Mouse (Mus musculus) CH12.LX (cell line): ENCODE measurements around the gene Mfsd4a. TPM values are rescaled to one million over a fixed set of nuclear protein-coding genes. Genes with fewer than 3 reads are reported as not detected.
A peak's percentile ranks its signal among the peaks of the same experiment; 100 is the strongest.

Source experiments
- DNase-seq: peaks from one replicate; pipeline ENCODE4 v3.0.0-alpha.2; 2013; ENCODE audit errors: extremely low read depth
- H3K27ac ChIP-seq: 2 replicates; pipeline ENCODE4 v1.5.1; 2012; ENCODE audit warnings: low read depth, mild to moderate bottlenecking, control low read depth, moderate library complexity; ENCODE audit not compliant: insufficient read depth
- H3K27me3 ChIP-seq: replicated peaks from 2 replicates; pipeline ENCODE3; 2012; ENCODE audit warnings: inconsistent platforms
- H3K36me3 ChIP-seq, 2 experiments: replicated peaks in 1 of 2; 2 replicates each; pipeline versions ENCODE3 to v1.6.1; 2012; ENCODE audit warnings: inconsistent platforms in 1 of 2, low read length in 1 of 2, mild to moderate bottlenecking in 1 of 2, mixed read lengths in 1 of 2, moderate library complexity in 1 of 2; ENCODE audit not compliant: control insufficient read depth in 1 of 2, insufficient read depth in 1 of 2
- H3K4me1 ChIP-seq, 2 experiments: 2 replicates each; pipeline ENCODE4 v1.6.1; 2012; ENCODE audit warnings: inconsistent platforms in 1 of 2, moderate library complexity in 1 of 2; ENCODE audit not compliant: insufficient read depth in 2 of 2, control insufficient read depth in 1 of 2
- H3K4me2 ChIP-seq: 2 replicates; pipeline ENCODE4 v1.6.1; 2012; ENCODE audit warnings: low read depth, mild to moderate bottlenecking, control low read depth; ENCODE audit not compliant: poor library complexity, insufficient read depth, severe bottlenecking
- H3K4me3 ChIP-seq, 3 experiments: fragments of 150-350 bp in 1 of 3; sonication (generic) in 1 of 3; replicated peaks in 1 of 3; 2 replicates each; pipeline versions ENCODE3 to v1.5.1; 2011 to 2012; ENCODE audit warnings: low read depth in 2 of 3, low read length in 2 of 3, mild to moderate bottlenecking in 2 of 3, moderate library complexity in 2 of 3, control low read depth in 1 of 3, improper control_type of control experiment in 1 of 3, inconsistent platforms in 1 of 3, mixed read lengths in 1 of 3; ENCODE audit not compliant: poor library complexity in 1 of 3
- H3K79me2 ChIP-seq: replicated peaks from 2 replicates; pipeline ENCODE4 v1.6.1; 2012; ENCODE audit warnings: mild to moderate bottlenecking, moderate library complexity; ENCODE audit not compliant: control insufficient read depth, poor library complexity, insufficient read depth, severe bottlenecking; ENCODE audit errors: extremely low read depth
- H3K9ac ChIP-seq: 2 replicates; pipeline ENCODE4 v1.6.1; 2012; ENCODE audit warnings: low read depth, mild to moderate bottlenecking, control low read depth, moderate library complexity; ENCODE audit not compliant: insufficient read depth
- H3K9me3 ChIP-seq: replicated peaks from 2 replicates; pipeline ENCODE3; 2012; ENCODE audit warnings: low read length, inconsistent platforms, mixed read lengths
- BHLHE40 ChIP-seq: IDR thresholded peaks from 2 replicates; pipeline ENCODE4 v1.6.1; 2011; ENCODE audit warnings: mild to moderate bottlenecking, low read depth, low read length, improper control_type of control experiment
- CHD1 ChIP-seq: IDR thresholded peaks from 2 replicates; pipeline ENCODE4 v1.6.1; 2012; ENCODE audit warnings: low read depth, low read length, improper control_type of control experiment, inconsistent platforms
- CHD2 ChIP-seq: IDR thresholded peaks from 2 replicates; pipeline ENCODE4 v1.6.1; 2011; ENCODE audit warnings: low read length, improper control_type of control experiment
- CTCF ChIP-seq, 2 experiments: IDR thresholded peaks in 1 of 2; conservative IDR thresholded peaks in 1 of 2; 2 replicates each; pipeline ENCODE4 v1.5.1; 2011 to 2012; ENCODE audit warnings: low read depth in 2 of 2, low read length in 2 of 2, improper control_type of control experiment in 1 of 2, inconsistent platforms in 1 of 2, mild to moderate bottlenecking in 1 of 2, moderate library complexity in 1 of 2
- E2F4 ChIP-seq: IDR thresholded peaks from 2 replicates; pipeline ENCODE4 v1.6.1; 2011; ENCODE audit warnings: low read depth, low read length, improper control_type of control experiment; ENCODE audit not compliant: insufficient replicate concordance
- ELF1 ChIP-seq: IDR thresholded peaks from 2 replicates; pipeline ENCODE4 v1.6.1; 2014; ENCODE audit warnings: low read depth, mild to moderate bottlenecking, inconsistent platforms, low read length, improper control_type of control experiment
- EP300 ChIP-seq: IDR thresholded peaks from 2 replicates; pipeline ENCODE4 v1.6.1; 2011; ENCODE audit warnings: low read length, improper control_type of control experiment
- ETS1 ChIP-seq: conservative IDR thresholded peaks from 2 replicates; pipeline ENCODE4 v1.6.1; 2012; ENCODE audit warnings: low read depth, mild to moderate bottlenecking, inconsistent platforms, low read length, improper control_type of control experiment, moderate library complexity
- GABPA ChIP-seq: IDR thresholded peaks from 2 replicates; pipeline ENCODE4 v1.6.1; 2012; ENCODE audit warnings: low read depth, low read length, improper control_type of control experiment, inconsistent platforms; ENCODE audit not compliant: insufficient replicate concordance
- HCFC1 ChIP-seq: IDR thresholded peaks from 2 replicates; pipeline ENCODE4 v1.6.1; 2012; ENCODE audit warnings: low read depth, mild to moderate bottlenecking, inconsistent platforms, low read length, improper control_type of control experiment
- IRF4 ChIP-seq: IDR thresholded peaks from 2 replicates; pipeline ENCODE4 v1.6.1; 2014; ENCODE audit warnings: low read depth, mild to moderate bottlenecking, inconsistent platforms, low read length, improper control_type of control experiment
- JUND ChIP-seq: conservative IDR thresholded peaks from 2 replicates; pipeline ENCODE4 v1.6.1; 2011; ENCODE audit warnings: low read depth, low read length, improper control_type of control experiment
- KAT2A ChIP-seq: IDR thresholded peaks from 2 replicates; pipeline ENCODE4 v1.6.1; 2012; ENCODE audit warnings: low read length, improper control_type of control experiment, inconsistent platforms; ENCODE audit not compliant: insufficient replicate concordance
- MAFK ChIP-seq: IDR thresholded peaks from 2 replicates; pipeline ENCODE4 v1.6.1; 2011; ENCODE audit warnings: low read length, improper control_type of control experiment; ENCODE audit not compliant: insufficient replicate concordance
- MAX ChIP-seq: IDR thresholded peaks from 2 replicates; pipeline ENCODE4 v1.6.1; 2011; ENCODE audit warnings: low read length, improper control_type of control experiment
- MAZ ChIP-seq: IDR thresholded peaks from 2 replicates; pipeline ENCODE4 v1.6.1; 2012; ENCODE audit warnings: low read depth, mild to moderate bottlenecking, inconsistent platforms, low read length, improper control_type of control experiment, moderate library complexity
- MEF2A ChIP-seq: IDR thresholded peaks from 2 replicates; pipeline ENCODE4 v1.6.1; 2014; ENCODE audit warnings: low read depth, mild to moderate bottlenecking, inconsistent platforms, low read length, improper control_type of control experiment, borderline replicate concordance
- MXI1 ChIP-seq: IDR thresholded peaks from 2 replicates; pipeline ENCODE4 v1.6.1; 2011; ENCODE audit warnings: mild to moderate bottlenecking, low read depth, low read length, improper control_type of control experiment
- MYC ChIP-seq: IDR thresholded peaks from 2 replicates; pipeline ENCODE4 v1.6.1; 2011; ENCODE audit warnings: low read depth, mild to moderate bottlenecking, improper control_type of control experiment, low read length
- NELFE ChIP-seq: IDR thresholded peaks from 2 replicates; pipeline ENCODE4 v1.6.1; 2011; ENCODE audit warnings: low read depth, low read length, improper control_type of control experiment
- NRF1 ChIP-seq: IDR thresholded peaks from 2 replicates; pipeline ENCODE4 v1.6.1; 2014; ENCODE audit warnings: low read depth, mild to moderate bottlenecking, inconsistent platforms, low read length, improper control_type of control experiment, moderate library complexity
- POLR2A ChIP-seq: IDR thresholded peaks from 2 replicates; pipeline ENCODE4 v1.6.1; 2011; ENCODE audit warnings: low read depth, mild to moderate bottlenecking, improper control_type of control experiment, low read length
- RAD21 ChIP-seq: IDR thresholded peaks from 2 replicates; pipeline ENCODE4 v1.6.1; 2011; ENCODE audit warnings: low read depth, mild to moderate bottlenecking, low read length, improper control_type of control experiment, moderate library complexity
- RCOR1 ChIP-seq: conservative IDR thresholded peaks from 2 replicates; pipeline ENCODE4 v1.6.1; 2012; ENCODE audit warnings: low read depth, mild to moderate bottlenecking, inconsistent platforms, low read length, improper control_type of control experiment
- SIN3A ChIP-seq: IDR thresholded peaks from 2 replicates; pipeline ENCODE4 v1.6.1; 2012; ENCODE audit warnings: low read length, improper control_type of control experiment, inconsistent platforms
- SMC3 ChIP-seq: IDR thresholded peaks from 2 replicates; pipeline ENCODE4 v1.6.1; 2011; ENCODE audit warnings: low read depth, low read length, improper control_type of control experiment
- TBP ChIP-seq: conservative IDR thresholded peaks from 2 replicates; pipeline ENCODE4 v1.6.1; 2011; ENCODE audit warnings: low read depth, low read length, improper control_type of control experiment
- TCF12 ChIP-seq: IDR thresholded peaks from 2 replicates; pipeline ENCODE4 v1.6.1; 2014; ENCODE audit warnings: low read depth, mild to moderate bottlenecking, inconsistent platforms, low read length, improper control_type of control experiment
- UBTF ChIP-seq: IDR thresholded peaks from 2 replicates; pipeline ENCODE4 v1.6.1; 2012; ENCODE audit warnings: low read depth, mild to moderate bottlenecking, inconsistent platforms, low read length, improper control_type of control experiment, moderate library complexity
- USF1 ChIP-seq: IDR thresholded peaks from 2 replicates; pipeline ENCODE4 v1.6.1; 2014; ENCODE audit warnings: low read depth, mild to moderate bottlenecking, inconsistent platforms, low read length, improper control_type of control experiment
- USF2 ChIP-seq: conservative IDR thresholded peaks from 2 replicates; pipeline ENCODE4 v1.6.1; 2011; ENCODE audit warnings: low read depth, low read length, improper control_type of control experiment
- ZC3H11A ChIP-seq: IDR thresholded peaks from 2 replicates; pipeline ENCODE4 v1.6.1; 2012; ENCODE audit warnings: low read depth, mild to moderate bottlenecking, inconsistent platforms, low read length, improper control_type of control experiment
- ZMIZ1 ChIP-seq: IDR thresholded peaks from 2 replicates; pipeline ENCODE4 v1.6.1; 2012; ENCODE audit warnings: low read depth, mild to moderate bottlenecking, inconsistent platforms, low read length, improper control_type of control experiment
- ZNF384 ChIP-seq: IDR thresholded peaks from 2 replicates; pipeline ENCODE4 v1.6.1; 2012; ENCODE audit warnings: low read depth, low read length, improper control_type of control experiment, inconsistent platforms
- dilution Hi-C: fragments of 300-500 bp; cut with MboI; formaldehyde crosslinking; loops from 2 replicates; pipeline ENCODE4 v1.14.3; 2020; ENCODE audit warnings: low sequenced_read_pairs; ENCODE audit not compliant: extremely low pct_unique_long_range_greater_than_20kb, extremely low pct_ligation_motif_present
- in situ Hi-C: fragments of 300-500 bp; cut with MboI; formaldehyde crosslinking; loops from 3 replicates; pipeline ENCODE4 v1.14.3; 2019; ENCODE audit warnings: low sequenced_read_pairs, low pct_ligation_motif_present, low pct_unique_long_range_greater_than_20kb, mixed read lengths
- polyA plus RNA-seq: library from polyadenylated mRNA; unstranded; fragments of >175 nt; gene quantifications from 2 replicates; pipeline ENCODE4 v1.2.1, GENCODE M21; 2012; ENCODE audit warnings: low read depth; ENCODE audit not compliant: insufficient read length
- total RNA-seq, 2 experiments: library from RNA; depleted of rRNA; stranded (reverse); fragments of 300-350 nt in 1 of 2; fragments of >200 nt in 1 of 2; gene quantifications; 2 replicates each; pipeline ENCODE4 v1.2.3; 2012 to 2014

The Mfsd4a gene
- total and polyA plus RNA-seq, 3 experiments, result 1.4 to 11.8 (median 5.2) TPM

- in situ Hi-C loops, result loop anchor here (5.0 kb wide), 2 partner anchors 34 to 99 kb away; no protein-coding TSS in a partner anchor
- H3K4me1 ChIP-seq, result peaks cover 14 to 51% of the 10 kb centered on the region in 2 experiments; a peak in 3 of 4 replicates
- peak overlapping the region; percentile 95 for H3K9ac ChIP-seq
Observed at GRCm38 (mm10) chr1:132007828-132008827, 59.7 kb downstream of the Mfsd4a start.

DNA sequence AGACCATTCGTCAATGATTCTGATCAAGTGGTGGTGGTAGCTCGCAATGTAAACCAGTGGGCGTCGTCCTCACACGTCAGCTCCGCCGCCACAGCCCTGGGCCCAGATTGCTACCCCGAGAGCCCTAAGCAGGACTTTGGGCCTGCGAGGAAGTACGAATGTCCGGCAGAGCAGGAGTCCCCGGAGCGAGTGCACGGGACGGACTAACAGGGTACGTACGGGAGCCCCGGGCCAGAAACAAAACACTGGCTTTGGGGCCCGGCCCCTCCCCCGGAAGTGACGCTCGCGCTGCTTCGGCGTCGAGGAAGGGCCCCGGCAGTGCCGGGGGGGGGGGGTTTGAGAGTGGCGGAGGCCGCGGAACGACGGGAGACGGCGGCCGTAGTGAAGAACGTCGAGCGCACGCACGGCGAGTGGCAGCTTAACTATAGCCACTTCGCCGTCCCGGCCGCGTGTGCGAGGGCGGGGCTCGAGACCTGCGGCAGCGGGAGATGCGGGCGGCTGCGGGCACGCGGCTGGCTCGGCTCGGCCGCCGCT is 60.5 kb downstream of the Mfsd4a start, which contains the start of gene Elk4:
Gene Elk4, plus strand, starts transcription at position 326 of the 534 bp plus-strand sequence.
- Histone ChIP-seq H3K9me3 (no peaks in the 10 kb centered on the region), H3K27ac (peak within 1 kb of the TSS; percentile 98), H3K9ac (peak within 1 kb of the TSS; percentile 95), H3K27me3 (no peaks in the 10 kb centered on the region), H3K79me2 (peaks cover 28% of the 10 kb centered on the region), H3K4me2 (peak within 1 kb of the TSS; percentile 80), H3K4me3 (peak within 1 kb of the TSS; percentile 77 to 88 (median 79)), H3K4me1 (peaks cover 15 to 49% of the 10 kb centered on the region in 2 experiments; a peak in 3 of 4 replicates), H3K36me3 (no peaks in the 10 kb centered on the region)
- in situ Hi-C loops (loop anchor here (5.0 kb wide), 2 partner anchors 35 to 100 kb away; no protein-coding TSS in a partner anchor), dilution Hi-C loops (no loop called here)
- DNase-seq, result peak; percentile 82
- TF ChIP-seq MAX (no peak; the same call in 1 of the 2 replicates), E2F4 (no peak), ZC3H11A (no peak), MAZ (peak; percentile 91), MAFK (no peak), TCF12 (peak; percentile 65), KAT2A (0 out of 2 replicates have a peak, but pooled peaks have one; percentile 7), CTCF (conservative IDR thresholded peaks at IDR 0.05 in 1 of 2, IDR thresholded peaks at IDR 0.05 in 1 of 2; ENCODE audit: low read depth in 2 of 2, low read length in 2 of 2) (no peak), HCFC1 (peak; percentile 73; the same call in 1 of the 2 replicates), RCOR1 (0 out of 2 replicates have a peak, but pooled peaks have one; percentile 41), MXI1 (peak; percentile 49), ZMIZ1 (peak; percentile 69), NRF1 (0 out of 2 replicates have a peak, but pooled peaks have one; percentile 8), POLR2A (peak; percentile 79), SMC3 (no peak)

More at GRCm38 (mm10) chr1:132007828-132008827, 59.7 kb downstream of the Mfsd4a start:
- TF ChIP-seq RCOR1 (0 out of 2 replicates have a peak, but pooled peaks have one; percentile 35), MAX (peak; percentile 72), KAT2A (peak; percentile 67; the same call in 1 of the 2 replicates), ELF1 (peak; percentile 35; the same call in 1 of the 2 replicates), CHD2 (peak; percentile 52; the same call in 1 of the 2 replicates), CHD1 (no peak; the same call in 1 of the 2 replicates), ZNF384 (peak; percentile 62), HCFC1 (peak; percentile 61), ETS1 (peak; percentile 80), MEF2A (peak; percentile 77), POLR2A (peak; percentile 66; the same call in 1 of the 2 replicates), NELFE (peak; percentile 45; the same call in 1 of the 2 replicates), IRF4 (peak; percentile 81), ZMIZ1 (peak; percentile 78), TCF12 (peak; percentile 76), JUND (peak; percentile 19; the same call in 1 of the 2 replicates), MAZ (peak; percentile 93), TBP (0 out of 2 replicates have a peak, but pooled peaks have one; percentile 40), USF1 (no peak), BHLHE40 (peak; percentile 88), USF2 (no peak), RAD21 (no peak), CTCF (conservative IDR thresholded peaks at IDR 0.05 in 1 of 2, IDR thresholded peaks at IDR 0.05 in 1 of 2; ENCODE audit: low read depth in 2 of 2, low read length in 2 of 2) (peak in 1 of 2 experiments; percentile 10; a peak in 1 of 4 replicates), SMC3 (no peak; the same call in 1 of the 2 replicates), MAFK (0 out of 2 replicates have a peak, but pooled peaks have one; percentile 31), EP300 (peak; percentile 25; the same call in 1 of the 2 replicates), GABPA (no peak), E2F4 (no peak), UBTF (peak; percentile 95), MYC (0 out of 2 replicates have a peak, but pooled peaks have one; percentile 52), SIN3A (peak; percentile 71)
- DNase-seq, result peak; percentile 91
- H3K4me2 ChIP-seq, result no peak overlapping the region
- H3K27ac ChIP-seq, result peak overlapping the region; percentile 98
- H3K79me2 ChIP-seq, result peaks cover 36% of the 10 kb centered on the region
- H3K4me3 ChIP-seq, result peak overlapping the region; percentile 77 to 88 (median 79)
- dilution Hi-C loops, result no loop called here
- no peaks in the 10 kb centered on the region for H3K9me3 ChIP-seq
- no peaks in the 10 kb centered on the region for H3K27me3 ChIP-seq
- H3K36me3 ChIP-seq, result peaks cover 0 to 2% of the 10 kb centered on the region in 2 experiments
